Mouse (Mus musculus): ENCODE data around the gene Col9a1.

The Col9a1 gene

DNA sequence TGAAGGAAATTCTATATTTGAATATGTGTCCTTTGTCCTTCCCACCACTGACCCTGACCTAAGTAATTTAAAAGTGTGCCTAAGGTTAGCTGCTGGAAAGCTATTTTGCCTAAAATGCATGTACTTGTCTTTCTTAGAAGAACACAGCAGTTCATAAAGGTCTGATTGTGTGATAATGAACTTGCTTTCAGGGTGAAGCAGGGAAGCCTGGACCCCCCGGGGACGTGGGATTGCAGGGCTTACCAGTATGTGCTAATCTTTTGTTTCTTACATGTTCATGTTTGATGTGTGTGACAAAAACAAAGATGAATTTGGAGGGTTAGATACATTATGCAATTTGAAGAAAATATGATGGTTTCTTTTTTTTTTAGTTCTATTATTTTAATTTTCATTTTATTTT is 44.8 kb downstream of the Col9a1 start:
- DNase-seq (ENCODE audit: low spot score in 2 of 2): no peak

DNA sequence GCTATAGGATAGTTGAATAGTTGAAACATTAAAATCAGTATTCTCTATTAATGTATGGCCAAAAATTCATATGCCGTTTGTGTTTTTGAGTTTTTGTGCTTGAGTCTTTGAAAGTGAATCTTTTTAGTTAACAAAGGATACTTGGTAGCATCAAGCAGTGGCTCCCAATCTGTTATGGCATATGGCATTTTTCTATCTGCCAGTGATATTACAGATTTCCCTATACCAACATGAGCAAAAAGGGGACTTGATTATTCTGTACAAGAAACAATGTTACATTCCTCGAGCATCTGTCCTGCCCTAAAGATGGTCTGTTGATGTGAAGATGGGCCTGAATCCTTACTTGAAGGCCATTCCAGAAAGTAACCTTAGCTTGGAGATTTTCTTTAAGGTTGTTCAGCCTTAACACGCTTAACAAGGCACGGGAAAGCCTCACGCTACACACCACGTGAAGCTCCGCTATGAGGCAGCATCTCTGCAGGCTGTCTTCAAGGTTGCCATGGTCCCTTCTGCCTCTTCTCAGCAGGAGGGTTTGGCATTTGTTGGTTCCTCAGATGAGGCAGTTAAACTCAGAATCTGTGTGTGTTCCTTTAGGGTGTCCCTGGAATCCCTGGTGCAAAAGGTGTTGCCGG is 45.7 kb downstream of the Col9a1 start:
- no peak for DNase-seq (ENCODE audit: low spot score in 2 of 2)

DNA sequence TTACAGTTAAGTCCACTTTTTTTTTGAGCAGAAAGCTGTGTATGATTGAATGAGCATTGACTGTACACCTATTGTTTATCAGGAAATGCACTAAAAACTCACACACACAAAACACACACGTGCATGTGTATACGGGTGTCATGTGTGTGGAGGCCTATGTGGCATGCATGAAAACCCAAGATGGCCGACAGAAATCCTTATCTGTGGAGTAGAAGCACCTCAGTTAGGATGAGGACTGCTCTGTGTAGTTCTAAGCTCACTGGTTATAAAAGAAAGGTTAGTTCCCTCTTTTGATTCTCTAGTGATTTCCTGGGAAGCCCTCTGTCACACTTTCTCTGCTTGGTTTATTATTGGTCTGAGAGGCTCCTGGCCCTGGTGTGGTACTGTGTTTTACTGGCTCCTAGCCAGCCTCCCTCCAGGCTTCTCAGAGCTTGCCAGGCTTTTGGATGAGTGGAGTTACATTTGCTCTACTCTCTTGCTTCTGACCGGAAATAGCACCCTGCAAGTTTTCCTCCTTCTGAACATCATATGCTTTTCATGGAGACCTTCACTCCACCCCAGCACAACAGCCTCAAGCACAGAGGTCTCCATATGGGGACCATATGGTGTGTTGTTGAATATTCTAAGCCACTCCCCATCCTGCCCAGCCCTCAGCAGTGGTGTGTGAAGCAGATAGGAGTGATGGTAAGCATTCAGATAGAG is 48.6 kb downstream of the Col9a1 start:
- DNase-seq (ENCODE audit: low spot score in 2 of 2): no peak

DNA sequence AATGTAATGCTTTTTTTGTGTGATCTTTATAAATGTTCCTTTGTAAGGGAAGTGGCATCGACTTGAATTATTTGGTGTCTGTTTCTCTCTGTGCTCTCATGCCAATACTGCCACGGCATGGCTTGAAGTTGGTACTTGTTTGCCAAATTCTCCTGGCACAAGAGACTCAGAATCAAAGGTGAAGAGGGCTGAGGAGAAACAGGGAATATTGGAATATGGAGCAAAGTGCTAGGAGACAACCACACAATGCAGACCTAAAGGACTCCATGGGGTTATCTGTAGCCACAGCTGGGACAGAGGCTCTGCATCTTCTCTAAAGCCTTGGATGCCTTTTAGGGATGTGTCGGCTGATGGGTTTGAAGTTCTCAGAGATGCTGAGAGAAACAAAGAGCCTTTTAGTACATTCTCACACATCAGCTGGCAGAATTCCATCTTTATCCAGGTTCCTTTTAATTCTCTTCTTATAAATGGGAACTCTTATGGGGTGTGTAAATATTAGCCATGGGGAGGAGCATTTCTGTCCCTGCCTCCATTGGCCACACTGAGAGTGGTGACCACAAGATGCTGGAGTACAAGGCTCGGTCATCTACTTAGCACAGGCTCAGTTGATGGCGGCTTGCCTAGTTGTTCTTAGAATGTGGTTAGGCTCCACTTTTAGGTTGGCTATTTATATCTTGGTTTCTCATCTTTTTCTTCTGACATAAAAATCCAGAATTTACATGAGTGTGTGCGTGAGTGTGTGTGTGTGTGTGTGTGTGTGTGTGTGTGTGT is 49.7 kb downstream of the Col9a1 start:
- DNase-seq (ENCODE audit: low spot score in 2 of 2): no peak

DNA sequence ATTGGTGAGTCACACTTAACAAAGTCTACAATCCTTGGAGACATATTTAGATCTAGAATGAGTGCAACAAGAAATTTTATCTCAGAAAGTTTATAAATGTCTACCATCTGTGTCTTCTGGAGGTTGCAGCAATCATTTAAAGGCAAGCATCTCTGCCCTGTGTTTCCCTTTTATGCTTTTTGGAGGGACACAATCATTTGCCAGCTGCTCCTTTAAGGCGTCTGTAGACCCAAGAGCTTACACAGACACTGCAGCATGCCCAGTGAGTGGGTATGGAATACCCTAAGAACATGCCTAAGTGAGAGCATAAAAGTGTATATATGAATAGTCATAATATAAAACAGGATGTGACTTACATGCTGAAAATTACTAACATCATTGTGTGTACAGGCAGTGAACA is 52.1 kb downstream of the Col9a1 start:
- no peak for DNase-seq (ENCODE audit: low spot score in 2 of 2)

DNA sequence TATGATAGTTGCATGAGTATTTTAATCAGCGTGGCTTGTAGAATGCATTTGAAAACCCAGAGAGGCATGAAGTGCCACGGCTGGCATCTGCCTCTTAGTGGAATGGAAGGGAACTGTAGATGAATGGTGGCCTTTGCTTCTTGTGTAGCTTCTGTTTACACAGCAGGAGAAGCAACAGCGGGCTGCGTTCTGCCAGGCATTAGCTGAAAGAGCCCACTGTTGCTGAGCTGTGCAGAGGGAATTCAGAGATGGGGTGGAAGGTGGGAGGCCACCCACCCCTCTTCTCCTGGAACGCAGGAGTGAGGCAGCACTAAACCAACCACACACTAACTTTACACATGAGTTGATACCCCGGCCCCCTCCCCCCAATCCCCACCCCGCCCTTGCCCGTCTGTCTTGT is 53.0 kb downstream of the Col9a1 start:
- no peak for DNase-seq (ENCODE audit: low spot score in 2 of 2)

DNA sequence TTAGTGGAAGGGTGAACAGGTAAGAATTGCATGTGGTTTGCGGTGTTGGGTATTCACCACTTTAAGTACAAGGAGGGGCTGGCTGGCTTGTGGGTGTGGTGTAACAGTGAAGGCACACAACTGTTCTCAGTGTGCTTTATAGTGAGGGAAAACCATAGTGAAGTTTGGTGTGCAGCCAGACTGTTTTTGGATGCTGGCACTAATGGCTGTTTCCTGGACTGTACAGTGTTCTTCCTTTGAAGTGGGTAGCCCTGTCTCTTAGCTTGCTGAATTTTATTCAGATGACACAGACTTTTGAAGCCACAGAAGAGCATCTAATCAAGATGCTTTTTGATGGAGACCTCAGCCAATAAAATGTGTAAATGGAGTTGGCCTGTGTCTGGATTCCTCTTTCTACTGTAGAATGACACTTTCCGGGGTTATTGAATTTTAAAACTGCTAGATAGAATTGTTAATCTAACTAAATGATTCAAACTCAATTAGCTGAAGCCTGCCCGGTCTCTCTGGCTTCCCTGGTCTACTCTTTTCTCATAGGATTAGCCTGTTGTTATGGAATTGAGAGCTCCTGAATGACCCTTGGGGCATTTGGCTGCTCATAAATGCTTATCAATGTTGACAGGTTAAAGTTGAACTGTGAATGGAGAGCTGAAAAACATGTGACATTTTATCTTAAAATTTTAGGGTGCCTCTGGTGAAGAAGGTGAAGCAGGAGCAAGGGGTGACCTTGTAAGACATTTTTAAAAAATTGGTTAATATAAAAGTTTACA is 54.3 kb downstream of the Col9a1 start:
- no peak for DNase-seq (ENCODE audit: low spot score in 2 of 2)

DNA sequence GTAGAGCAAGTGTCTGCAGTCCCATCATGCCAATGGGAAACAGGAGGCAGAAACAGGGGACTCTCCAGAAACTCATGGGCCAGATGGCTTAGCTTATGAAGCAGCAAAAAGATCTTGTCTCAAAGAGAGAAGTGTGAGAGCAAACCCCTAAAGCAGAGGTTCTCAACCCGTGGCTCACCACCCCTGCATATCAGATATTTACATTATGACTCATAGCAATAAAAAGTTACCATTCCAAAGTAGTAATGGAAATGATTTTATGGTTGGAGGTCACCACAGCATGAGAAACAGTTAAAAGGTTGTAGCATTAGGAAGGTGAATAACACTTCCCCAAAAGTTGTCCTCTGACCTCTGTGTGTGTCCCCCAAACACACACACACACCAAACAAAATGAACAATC is 58.9 kb downstream of the Col9a1 start:
- DNase-seq (ENCODE audit: low spot score in 2 of 2): no peak

DNA sequence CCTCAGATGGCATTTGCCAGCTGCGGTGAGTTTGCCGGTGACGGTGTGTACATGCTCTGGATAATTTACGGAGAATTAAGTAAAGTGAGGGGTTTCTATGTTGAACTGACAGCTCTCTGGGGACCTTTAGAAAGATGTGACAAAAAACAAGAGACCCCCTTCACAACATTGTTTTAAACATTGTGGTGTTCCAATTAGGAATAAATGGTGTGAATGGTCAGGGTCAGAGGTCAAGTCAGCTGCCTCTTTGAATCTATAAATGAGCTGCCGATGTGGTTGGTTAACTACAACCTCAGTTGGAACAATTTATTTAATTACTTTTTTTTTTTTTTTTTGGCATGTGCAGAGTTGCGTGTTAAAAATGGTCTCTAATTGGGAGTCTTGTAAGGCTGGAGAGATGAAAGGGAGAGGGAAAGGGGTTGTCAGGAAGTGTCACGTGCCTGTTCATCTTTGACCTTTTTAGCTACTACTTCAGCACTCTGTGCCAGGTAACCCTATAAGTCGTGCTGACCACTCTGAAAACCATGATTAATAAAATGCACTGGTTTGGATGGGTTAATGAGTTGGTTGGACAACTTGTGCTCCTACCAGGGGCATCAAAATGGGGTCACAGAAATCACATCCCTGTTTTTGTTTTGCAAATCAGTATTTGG is 62.8 kb downstream of the Col9a1 start:
- no peak for DNase-seq (ENCODE audit: low spot score in 2 of 2)

DNA sequence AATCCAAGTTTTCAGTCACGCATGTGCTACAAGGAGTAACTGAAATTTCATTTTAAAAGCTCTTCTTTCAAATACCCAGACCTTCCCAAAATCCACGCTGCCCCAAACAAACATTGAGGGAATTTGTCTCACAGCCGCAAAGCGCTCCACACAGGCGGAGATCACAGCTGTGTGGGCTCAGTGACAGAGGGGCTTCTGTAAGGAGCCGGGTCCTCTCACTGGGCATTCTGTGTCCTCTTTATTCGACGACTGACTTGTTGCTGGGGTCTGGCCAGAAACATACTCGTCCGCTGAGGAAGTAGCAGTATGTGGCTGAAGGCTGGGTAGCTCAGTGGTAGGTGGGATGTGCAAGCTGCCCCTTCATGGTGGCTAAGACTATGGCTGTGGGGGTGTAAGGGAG is 67.5 kb downstream of the Col9a1 start:
- no peak for DNase-seq (ENCODE audit: low spot score in 2 of 2)

DNA sequence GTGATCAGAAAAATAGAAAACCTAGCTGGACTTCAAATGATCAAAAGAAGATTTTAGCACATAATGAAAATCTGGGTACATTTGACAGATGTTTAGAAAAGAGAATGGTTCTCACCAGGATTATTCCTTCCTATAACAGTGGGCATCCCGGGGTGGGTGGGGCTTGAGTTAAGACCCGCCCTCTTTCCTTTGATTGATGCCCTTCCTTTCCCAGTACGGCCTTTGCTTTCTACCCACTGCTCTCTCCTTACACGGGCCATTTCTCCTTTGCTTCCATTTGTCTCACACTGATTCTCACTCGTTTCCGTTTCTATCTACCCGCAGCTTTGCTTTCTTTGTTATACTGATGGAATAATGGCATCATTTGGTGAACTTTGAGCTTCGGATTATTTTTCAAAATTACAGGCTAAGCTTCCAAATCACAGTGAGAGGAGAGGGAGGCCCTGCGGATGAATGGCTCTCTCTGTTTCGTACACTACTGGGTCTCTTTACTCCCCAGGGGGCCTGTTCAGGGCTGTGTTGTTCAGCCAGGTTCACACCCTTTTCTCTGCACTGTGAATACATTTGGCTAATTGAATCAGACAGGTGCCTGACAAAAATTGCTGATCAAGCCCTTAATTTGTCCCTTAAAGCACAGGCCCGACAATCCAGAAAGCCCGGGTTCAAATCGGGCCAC is 68.4 kb downstream of the Col9a1 start:
- DNase-seq (ENCODE audit: low spot score in 2 of 2): no peak

DNA sequence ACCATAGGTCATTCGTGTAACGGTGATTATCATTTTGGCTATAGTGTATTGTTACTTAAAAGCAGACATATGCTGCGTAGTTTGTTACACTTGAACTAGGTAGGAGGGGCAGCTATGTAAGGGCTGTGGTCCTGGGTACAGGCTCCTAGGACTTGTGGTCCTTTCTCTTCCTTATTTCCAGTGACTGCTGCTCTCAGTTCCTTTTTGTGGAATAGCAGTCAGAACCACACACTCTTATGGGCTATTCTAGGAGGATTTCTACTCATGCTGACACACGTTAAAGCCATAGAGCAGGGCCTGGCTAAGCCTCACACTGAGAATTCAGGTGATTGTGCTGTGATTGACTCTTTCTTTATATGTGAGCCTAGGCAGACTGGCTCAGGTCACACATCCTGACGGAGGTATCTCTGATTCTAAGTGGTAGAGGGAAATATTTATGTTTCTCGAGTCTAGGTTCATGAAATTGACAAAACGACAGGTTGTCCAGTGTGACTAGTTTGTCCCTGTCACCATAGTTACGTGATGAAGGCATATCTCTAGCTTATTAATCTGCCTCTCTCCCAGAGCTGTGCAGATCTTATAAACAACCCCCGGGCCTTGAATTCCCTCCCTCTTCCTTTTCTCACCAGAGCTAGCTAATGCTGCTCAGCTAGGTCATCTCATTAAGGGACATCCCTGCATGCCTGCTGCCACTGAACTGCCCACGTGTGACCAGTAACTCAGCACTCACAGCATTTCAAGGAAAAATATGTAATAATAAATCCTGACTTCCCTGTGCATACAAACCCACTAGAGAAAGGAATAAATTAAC is 71.1 kb downstream of the Col9a1 start:
- no peak for DNase-seq (ENCODE audit: low spot score in 2 of 2)

DNA sequence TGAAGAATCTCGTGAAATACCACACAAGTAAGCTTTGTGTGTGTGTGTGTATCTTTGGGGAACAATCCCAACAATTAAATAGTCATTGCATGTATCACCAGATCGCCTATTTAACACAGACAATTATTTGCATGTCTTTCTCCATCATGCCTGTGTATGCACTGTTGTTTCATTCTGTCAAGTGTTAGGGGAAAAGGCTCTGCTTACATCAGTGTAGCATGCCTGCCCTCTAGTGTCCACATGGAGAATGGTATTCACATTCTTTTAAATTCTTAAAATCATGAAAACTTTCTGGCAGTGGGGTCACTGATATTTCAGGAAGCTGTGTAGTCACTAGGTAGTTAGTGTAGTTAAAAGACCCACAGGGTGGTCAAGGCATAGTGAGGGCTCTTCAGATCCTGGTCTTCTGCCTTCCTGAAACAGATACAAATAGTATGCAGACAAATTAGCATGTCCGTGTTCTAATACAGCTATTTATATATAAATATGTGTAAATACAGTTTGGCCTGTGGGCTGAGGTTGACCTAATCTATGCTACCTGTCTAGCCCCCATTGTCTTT is 71.8 kb downstream of the Col9a1 start:
- DNase-seq (ENCODE audit: low spot score in 2 of 2): no peak

DNA sequence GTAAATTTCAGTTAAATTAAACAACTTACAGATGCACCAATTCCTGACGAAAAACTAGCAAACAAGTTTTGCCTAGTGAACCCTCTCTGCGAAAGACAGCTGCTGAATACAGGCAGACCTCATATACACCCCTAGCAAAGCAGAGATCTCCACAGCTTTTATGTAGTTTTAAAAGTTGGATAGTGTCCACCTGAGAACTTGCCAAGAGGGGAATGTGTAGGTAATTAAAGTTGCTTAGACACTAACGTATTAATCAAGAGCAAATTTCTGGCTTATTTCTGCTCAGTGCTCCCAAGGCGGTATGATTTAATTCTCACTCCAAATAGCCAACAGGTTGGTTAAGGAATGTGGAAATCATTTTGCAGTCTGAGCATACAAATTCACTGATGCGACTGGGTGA is 80.6 kb downstream of the Col9a1 start:
- DNase-seq (ENCODE audit: low spot score in 2 of 2): no peak

DNA sequence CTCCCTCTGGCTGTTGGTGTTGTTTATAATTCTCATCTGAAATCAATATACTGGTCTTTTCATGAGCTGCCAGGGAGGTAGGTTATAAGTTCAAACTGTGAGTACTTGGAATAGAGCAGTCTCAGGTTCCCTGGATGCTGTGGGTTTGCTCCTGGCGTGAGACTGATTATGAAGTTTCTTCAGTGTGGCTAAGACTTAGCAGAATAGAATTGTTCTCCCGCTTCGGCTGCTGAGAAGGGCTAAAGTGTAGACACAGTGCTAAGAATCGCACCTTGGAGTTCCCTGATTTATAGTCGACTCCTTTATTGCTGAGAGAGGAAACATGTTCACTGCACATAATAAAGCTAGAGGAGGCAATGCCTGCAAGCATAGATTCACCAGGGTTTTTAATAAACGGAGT is 82.0 kb downstream of the Col9a1 start:
- no peak for DNase-seq (ENCODE audit: low spot score in 2 of 2)

DNA sequence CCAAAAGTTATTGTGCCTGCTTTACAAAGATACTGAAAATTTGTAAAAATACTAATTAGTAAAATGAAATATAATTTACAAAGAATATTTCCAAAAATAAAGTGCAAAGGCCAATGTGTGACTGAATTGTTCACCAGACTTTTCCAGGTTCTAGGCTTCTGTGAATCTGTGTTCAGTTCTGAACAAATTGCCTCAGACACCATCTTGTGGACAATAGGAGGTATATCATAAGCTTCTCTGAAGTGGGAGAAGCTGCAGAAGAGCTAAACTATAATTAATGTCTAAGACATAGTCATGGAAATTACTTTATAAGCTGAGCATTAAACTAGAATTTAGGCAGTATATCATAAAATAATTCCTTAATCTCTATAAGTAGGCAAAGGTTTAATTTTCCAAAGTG is 83.8 kb downstream of the Col9a1 start:
- DNase-seq (ENCODE audit: low spot score in 2 of 2): no peak

DNA sequence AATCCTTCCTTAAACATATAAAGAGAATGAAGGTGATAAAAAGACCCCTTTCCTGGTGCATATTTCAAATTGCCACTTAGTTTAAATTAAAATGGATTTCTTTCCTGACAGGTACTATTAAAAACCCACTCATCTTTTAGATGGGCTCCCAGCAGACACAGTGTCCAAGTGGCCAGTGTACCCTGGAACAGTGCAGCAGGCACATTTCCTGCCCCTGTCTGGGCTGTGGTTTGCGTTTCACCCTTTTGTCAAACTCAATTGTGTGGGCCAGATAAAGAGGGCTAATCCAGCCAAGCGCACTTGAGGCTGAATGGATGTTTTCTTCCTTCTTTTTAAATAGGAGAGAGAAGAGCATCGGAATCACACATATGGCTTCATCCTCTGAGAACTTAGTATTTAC is 89.6 kb downstream of the Col9a1 start:
- DNase-seq (ENCODE audit: low spot score in 2 of 2): no peak

DNA sequence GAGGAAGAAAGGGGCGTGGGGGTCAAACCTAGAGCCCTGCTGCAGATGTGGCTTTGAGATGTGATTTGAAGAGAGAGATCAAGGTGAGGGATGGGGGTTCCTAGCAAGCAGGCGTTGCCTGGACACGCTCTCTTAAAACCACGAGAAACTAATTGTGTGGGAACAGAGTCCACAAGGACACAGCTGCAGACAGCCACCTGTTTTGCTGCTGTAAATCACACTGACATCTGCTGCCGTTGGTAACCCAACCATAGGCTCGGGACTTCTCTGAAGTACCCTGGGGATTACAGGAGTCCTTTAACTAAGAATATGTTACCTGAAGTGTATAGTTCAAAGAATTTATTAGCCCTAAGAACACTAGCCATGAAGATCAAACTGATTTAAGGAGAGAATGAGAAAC is 109.0 kb downstream of the Col9a1 start:
- no peak for DNase-seq (ENCODE audit: low spot score in 2 of 2)

DNA sequence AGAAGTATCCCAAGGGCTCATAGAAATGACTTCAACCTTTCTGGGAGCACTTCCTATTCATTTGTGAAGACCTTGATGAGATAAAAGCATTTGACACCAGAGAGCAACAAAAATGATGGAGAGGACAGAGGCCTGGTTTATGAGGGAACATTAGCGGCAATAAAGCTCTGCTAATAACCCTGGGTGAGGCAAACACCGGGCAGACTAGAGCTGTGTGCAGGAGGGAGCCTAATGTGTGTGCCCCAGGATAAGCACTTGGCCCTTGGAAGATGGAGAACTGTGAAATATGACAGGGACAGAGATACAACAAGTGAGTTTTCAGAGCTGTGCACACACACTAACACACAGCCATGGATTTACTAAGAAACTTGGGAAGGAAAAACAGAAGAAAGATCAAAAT is 115.1 kb downstream of the Col9a1 start:
- DNase-seq (ENCODE audit: low spot score in 2 of 2): no peak

All from spleen, postnatal 10 days (tissue).